Mouse (Mus musculus) R1 (cell line): ENCODE data around the gene Cfh.
"Not testable (repeated sequence)": the region's sequence is repeated elsewhere in the genome, so short reads cannot be mapped to it uniquely, and the experiment has no call there.

ENCODE experiments used
- DNase-seq: peaks from one replicate; pipeline ENCODE4 v3.0.0-alpha.2; 2018; ENCODE audit warnings: low read depth, low spot score

The Cfh gene

GRCm38 (mm10) chr1:140183664-140184063 is at the start of gene Cfh:
Gene Cfh (minus strand): TSS chr1:140183764.
- not testable (repeated sequence) for DNase-seq

GRCm38 (mm10) chr1:140226673-140227072 is 43.1 kb upstream of the Cfh start:
- no peak for DNase-seq

GRCm38 (mm10) chr1:140225221-140225620 is 41.7 kb upstream of the Cfh start:
- peak; percentile 23 for DNase-seq

- peak; percentile 35 for DNase-seq
Measured at GRCm38 (mm10) chr1:140205329-140205728, 21.8 kb upstream of the Cfh start.

- DNase-seq: peak; percentile 94
Measured at GRCm38 (mm10) chr1:140188500-140188899, 4.9 kb upstream of the Cfh start.

- peak; percentile 8 for DNase-seq
Measured at GRCm38 (mm10) chr1:140183208-140183607, 356 bp downstream of the Cfh start.

- no peak for DNase-seq
Measured at GRCm38 (mm10) chr1:140180125-140180524, 3.4 kb downstream of the Cfh start.

GRCm38 (mm10) chr1:140175442-140175841 is 8.1 kb downstream of the Cfh start:
- DNase-seq: no peak

GRCm38 (mm10) chr1:140171581-140172154 is 11.9 kb downstream of the Cfh start:
- peak; percentile 23 for DNase-seq

GRCm38 (mm10) chr1:140158970-140159369 is 24.6 kb downstream of the Cfh start:
- no peak for DNase-seq

- DNase-seq: no peak
Measured at GRCm38 (mm10) chr1:140069471-140069870, 114.1 kb downstream of the Cfh start.
